Mouse (Mus musculus) colon, adult 2 months (tissue): ENCODE data around the gene Dock9. TPM values are rescaled to one million over a fixed set of nuclear protein-coding genes. Genes with fewer than 3 reads are reported as not detected.

Source experiments
- polyA plus RNA-seq: library from polyadenylated mRNA; depleted of rRNA; stranded (reverse); fragments of >200 nt; gene quantifications from 2 replicates; pipeline ENCODE4 v1.2.3, GENCODE M21; 2012; rRNA removed

Dock9 gene
- 14.1 and 15.9 TPM in 2 replicates for polyA plus RNA-seq

DNA sequence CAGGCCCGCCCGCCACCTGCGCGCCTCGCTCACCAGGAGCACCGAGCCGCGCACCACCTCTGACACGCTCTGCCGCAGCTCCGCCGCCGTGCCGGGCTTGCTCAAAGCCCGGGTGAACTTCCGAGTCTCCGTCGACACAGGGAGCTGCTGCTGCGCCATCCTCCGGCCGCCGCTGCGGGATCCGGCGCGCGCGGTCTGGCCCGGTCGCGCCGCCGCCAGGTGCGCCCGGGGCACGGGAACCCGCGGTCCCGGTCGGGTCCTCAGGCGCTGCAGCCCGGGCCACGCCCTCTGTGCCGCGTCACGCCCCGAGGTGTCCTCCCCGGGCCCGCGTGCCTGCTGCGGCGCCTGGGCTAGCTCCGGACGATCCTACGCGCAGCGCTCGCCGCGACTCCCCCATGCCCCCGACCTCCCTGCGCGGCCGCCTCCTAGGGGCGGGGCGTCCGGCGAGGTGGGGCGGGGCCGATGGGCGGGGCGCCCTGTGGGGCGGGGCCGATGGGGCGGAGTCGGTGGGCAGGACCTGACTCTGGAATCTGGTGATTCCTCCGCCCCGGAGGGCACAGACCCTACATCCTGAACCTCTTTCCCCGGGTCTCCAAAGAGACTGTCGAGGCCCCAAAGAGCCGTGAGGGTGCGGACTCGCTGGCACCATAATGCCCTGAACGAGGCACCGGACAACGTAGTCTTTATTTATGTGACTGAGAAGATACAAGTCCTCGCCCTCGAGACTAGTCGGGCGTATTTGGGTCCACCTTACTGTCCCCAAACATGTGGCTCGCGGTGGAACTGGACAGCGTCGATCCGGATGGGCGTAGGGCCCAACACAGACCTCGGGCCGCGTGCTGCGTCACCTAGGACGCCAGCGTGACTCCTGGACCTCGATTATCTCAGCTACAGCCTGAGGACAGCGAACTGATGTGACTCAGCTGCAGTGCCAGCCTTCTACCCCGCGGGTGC, at the start of gene Dock9:
TSS of gene Dock9 (minus strand) at position 381 of the 954 bp plus-strand sequence.

GRCm38 (mm10) chr14:121504781-121505484, 292.7 kb downstream of the Dock9 start, which contains the start of gene Slc15a1:
Slc15a1 (minus strand) TSS chr14:121505252.

Other genes starting within 250 kb of the Dock9 start
- gene Ubac2, start 80.8 kb upstream of the Dock9 start, polyA plus RNA-seq, result 45.7 and 49.1 TPM in 2 replicates
- 2.4 and 2.5 TPM in 2 replicates for gene Gpr18, start 117.9 kb upstream of the Dock9 start, polyA plus RNA-seq
- 1.7 and 1.9 TPM in 2 replicates for gene Gpr183, start 167.4 kb upstream of the Dock9 start, polyA plus RNA-seq
- gene Timm8a2, start 236.8 kb upstream of the Dock9 start, polyA plus RNA-seq, result not detected in 2 replicates